ENCODE assay signal across 28 mouse cellular contexts in genomic region chr7:127666066-127666654, GRCm38 (mm10). TPM values are rescaled to one million over a fixed set of nuclear protein-coding genes. Genes with fewer than 3 reads are reported as not detected.
DNase-seq lines count a peak whose midpoint lies in the region; ATAC-seq and TF ChIP-seq lines count a peak whose summit lies in the region.
"Had no signal": no experiment of that assay in that cellular context is flagged by ENCODE, and none has a peak within 500 bp of the region (broad histone marks: within the 10 kb centered on the region; RNA-seq: fewer than 3 reads in every experiment).

No protein-coding gene starts in this region.

- no peak for TF ChIP-seq POLR2A in kidney, adult 2 months (IDR thresholded peaks at IDR 0.05; ENCODE audit: low read depth, low read length)

- DNase-seq in kidney, adult 2 months = peak; percentile 80
- peak; percentile 49 to 85 for DNase-seq in kidney, postnatal 25 days
- DNase-seq in urinary bladder, postnatal 14 days (ENCODE audit: low spot score) = no peak
- DNase-seq: adrenal gland, adult 2 months; cerebellum, adult 2 months; cerebellum, postnatal 25 days; gastrocnemius, adult 2 months; gastrocnemius, postnatal 36 days; heart, adult 18-20 months; heart, postnatal 36 days; layer of hippocampus, adult 9-11 months; liver, postnatal 0 days; lung, postnatal 36 days; thymus, adult 2 months; thymus, postnatal 36 days had no signal

- no peak for TF ChIP-seq CTCF in kidney, adult 2 months (conservative IDR thresholded peaks at IDR 0.05; ENCODE audit: insufficient read depth, insufficient read length, low read depth, low read length)
- no peak for TF ChIP-seq CTCF in E14TG2a.4 (conservative IDR thresholded peaks at IDR 0.05; ENCODE audit: low read length)

- H3K36me3 ChIP-seq in kidney, adult 2 months (ENCODE audit: control insufficient read depth, insufficient read depth, low read length) = no peaks in the 10 kb centered on the region
- peaks cover 24% of the 10 kb centered on the region for H3K36me3 ChIP-seq in kidney, embryonic 15.5 days
- no peaks in the 10 kb centered on the region for H3K36me3 ChIP-seq in E14TG2a.4 (ENCODE audit: insufficient read depth, low read length)
- H3K36me3 ChIP-seq in intestine, embryonic 15.5 days = peaks cover 11% of the 10 kb centered on the region
- peaks cover 24% of the 10 kb centered on the region for H3K36me3 ChIP-seq in forebrain, embryonic 13.5 days (ENCODE audit: poor library complexity, severe bottlenecking)

- no peak for ATAC-seq in kidney, embryonic 15.5 days (replicated peaks; ENCODE audit: low FRiP score)
- ATAC-seq in intestine, embryonic 15.5 days = peak; percentile 56; the same call in 1 of the 2 replicates
- ATAC-seq in forebrain, embryonic 13.5 days = no peak
- ATAC-seq: activated CD4-positive, CD25-positive, alpha-beta regulatory T cell, adult 4 months; CD4-positive, CD25-positive, alpha-beta regulatory T cell, adult 4 months; forebrain, embryonic 15.5 days; liver, postnatal 0 days had no signal

- no peaks in the 10 kb centered on the region for H3K27me3 ChIP-seq in kidney, adult 2 months (replicated peaks; ENCODE audit: control insufficient read depth, insufficient read depth, low read length)
- H3K27me3 ChIP-seq in kidney, embryonic 15.5 days = no peaks in the 10 kb centered on the region
- H3K27me3 ChIP-seq in E14TG2a.4 (ENCODE audit: insufficient read depth, low read length) = no peaks in the 10 kb centered on the region
- no peaks in the 10 kb centered on the region for H3K27me3 ChIP-seq in intestine, embryonic 15.5 days (replicated peaks)
- no peaks in the 10 kb centered on the region for H3K27me3 ChIP-seq in forebrain, embryonic 13.5 days
- H3K27me3 ChIP-seq: forebrain, embryonic 15.5 days; hindbrain, embryonic 12.5 days; limb, embryonic 12.5 days; midbrain, embryonic 12.5 days; neural tube, embryonic 13.5 days had no signal

- 66% methylated on average over 6 of the region's 6 CpGs for WGBS in kidney, adult 2 months
- 94% methylated on average over 6 of the region's 6 CpGs for WGBS in kidney, embryonic 15.5 days
- 82% methylated on average over 6 of the region's 6 CpGs for WGBS in intestine, embryonic 15.5 days
- 92% methylated on average over 6 of the region's 6 CpGs for WGBS in forebrain, embryonic 13.5 days

- H3K4me1 ChIP-seq in kidney, adult 2 months (ENCODE audit: control insufficient read depth, insufficient read depth, low read length) = 0 out of 2 replicates have a peak, but pooled peaks cover 4% of the 10 kb centered on the region
- no peaks in the 10 kb centered on the region for H3K4me1 ChIP-seq in kidney, embryonic 15.5 days
- peaks cover 65% of the 10 kb centered on the region for H3K4me1 ChIP-seq in E14TG2a.4 (replicated peaks; ENCODE audit: low read depth, low read length)
- no peaks in the 10 kb centered on the region for H3K4me1 ChIP-seq in intestine, embryonic 15.5 days (replicated peaks)
- no peaks in the 10 kb centered on the region for H3K4me1 ChIP-seq in forebrain, embryonic 13.5 days
- H3K4me1 ChIP-seq: forebrain, embryonic 15.5 days; hindbrain, embryonic 12.5 days; limb, embryonic 12.5 days; midbrain, embryonic 12.5 days; neural tube, embryonic 13.5 days had no signal

- no peaks in the 10 kb centered on the region for H3K9me3 ChIP-seq in kidney, embryonic 15.5 days (replicated peaks)
- no peaks in the 10 kb centered on the region for H3K9me3 ChIP-seq in E14TG2a.4 (ENCODE audit: low read length)
- H3K9me3 ChIP-seq in intestine, embryonic 15.5 days = no peaks in the 10 kb centered on the region
- H3K9me3 ChIP-seq in forebrain, embryonic 13.5 days (replicated peaks) = no peaks in the 10 kb centered on the region
- H3K9me3 ChIP-seq: forebrain, embryonic 15.5 days; hindbrain, embryonic 12.5 days; limb, embryonic 12.5 days; midbrain, embryonic 12.5 days; neural tube, embryonic 13.5 days had no signal

- H3K4me3 ChIP-seq in kidney, adult 2 months (ENCODE audit: insufficient read depth, low read depth, low read length) = no peak overlapping the region
- no peak overlapping the region for H3K4me3 ChIP-seq in kidney, embryonic 15.5 days (replicated peaks)
- peak overlapping the region; percentile 71 for H3K4me3 ChIP-seq in E14TG2a.4 (replicated peaks; ENCODE audit: low read length)
- no peak overlapping the region for H3K4me3 ChIP-seq in intestine, embryonic 15.5 days (replicated peaks)
- H3K4me3 ChIP-seq in forebrain, embryonic 13.5 days = no peak overlapping the region
- H3K4me3 ChIP-seq: forebrain, embryonic 15.5 days; gastrocnemius, adult 2 months; hindbrain, embryonic 12.5 days; limb, embryonic 12.5 days; midbrain, embryonic 12.5 days; neural tube, embryonic 13.5 days had no signal

- no peak overlapping the region for H3K27ac ChIP-seq in kidney, adult 2 months (ENCODE audit: insufficient read depth, low read depth, low read length)
- no peak overlapping the region for H3K27ac ChIP-seq in kidney, embryonic 15.5 days
- H3K27ac ChIP-seq in intestine, embryonic 15.5 days = no peak overlapping the region
- H3K27ac ChIP-seq in forebrain, embryonic 13.5 days = no peak overlapping the region
- H3K27ac ChIP-seq: forebrain, embryonic 15.5 days; gastrocnemius, adult 2 months; hindbrain, embryonic 12.5 days; limb, embryonic 12.5 days; midbrain, embryonic 12.5 days; neural tube, embryonic 13.5 days had no signal

- no peak overlapping the region for H3K4me2 ChIP-seq in kidney, embryonic 15.5 days
- H3K4me2 ChIP-seq in intestine, embryonic 15.5 days (replicated peaks) = no peak overlapping the region
- no peak overlapping the region for H3K4me2 ChIP-seq in forebrain, embryonic 13.5 days
- H3K4me2 ChIP-seq: forebrain, embryonic 15.5 days; heart, embryonic 11.5 days; hindbrain, embryonic 12.5 days; limb, embryonic 12.5 days; liver, embryonic 11.5 days; midbrain, embryonic 12.5 days; neural tube, embryonic 13.5 days had no signal

- H3K9ac ChIP-seq in kidney, embryonic 15.5 days = no peak overlapping the region
- no peak overlapping the region for H3K9ac ChIP-seq in intestine, embryonic 15.5 days
- H3K9ac ChIP-seq in forebrain, embryonic 13.5 days = no peak overlapping the region
- H3K9ac ChIP-seq: forebrain, embryonic 15.5 days; hindbrain, embryonic 12.5 days; limb, embryonic 12.5 days; liver, postnatal 0 days; midbrain, embryonic 12.5 days; neural tube, embryonic 13.5 days had no signal

RNA-seq across cellular contexts. Expression of gene Bcl7c, which starts 42.6 kb away (rescaled TPM):
- 24.5 and 25.9 TPM in 2 replicates for polyA plus RNA-seq in kidney, adult 2 months (2012; rRNA removed)
- polyA plus RNA-seq in kidney, embryonic 15.5 days (2015; fragmentation: Nextera tagmentation; extraction: Ambion mirVana) = 64.2 and 66.8 TPM in 2 replicates
- 48.1 and 52.8 TPM in 2 replicates for polyA plus RNA-seq in intestine, embryonic 15.5 days (2015; fragmentation: Nextera tagmentation; extraction: Ambion mirVana)
- polyA plus RNA-seq in forebrain, embryonic 13.5 days (2015; fragmentation: Nextera tagmentation; extraction: Ambion mirVana) = 36.6 and 40.8 TPM in 2 replicates

RNA-seq across cellular contexts. Expression of gene Ctf1, which starts 46.4 kb away (rescaled TPM):
- polyA plus RNA-seq in kidney, adult 2 months (2012; rRNA removed) = 19.4 and 20.6 TPM in 2 replicates
- 15.3 and 16.5 TPM in 2 replicates for polyA plus RNA-seq in kidney, embryonic 15.5 days (2015; fragmentation: Nextera tagmentation; extraction: Ambion mirVana)
- 9.4 and 10.5 TPM in 2 replicates for polyA plus RNA-seq in intestine, embryonic 15.5 days (2015; fragmentation: Nextera tagmentation; extraction: Ambion mirVana)
- 3.8 and 4.4 TPM in 2 replicates for polyA plus RNA-seq in forebrain, embryonic 13.5 days (2015; fragmentation: Nextera tagmentation; extraction: Ambion mirVana)
- polyA plus RNA-seq: activated CD4-positive, CD25-positive, alpha-beta regulatory T cell, adult 4 months; CD4-positive, CD25-positive, alpha-beta regulatory T cell, adult 4 months had no signal

RNA-seq across cellular contexts. Expression of gene Zfp629, which starts 50.6 kb away (rescaled TPM):
- 12.3 and 16.9 TPM in 2 replicates for polyA plus RNA-seq in kidney, adult 2 months (2012; rRNA removed)
- polyA plus RNA-seq in kidney, embryonic 15.5 days (2015; fragmentation: Nextera tagmentation; extraction: Ambion mirVana) = 17.2 and 18.9 TPM in 2 replicates
- polyA plus RNA-seq in intestine, embryonic 15.5 days (2015; fragmentation: Nextera tagmentation; extraction: Ambion mirVana) = 8.8 and 9.4 TPM in 2 replicates
- polyA plus RNA-seq in forebrain, embryonic 13.5 days (2015; fragmentation: Nextera tagmentation; extraction: Ambion mirVana) = 18.6 and 22.0 TPM in 2 replicates
